Comparison of ENCODE assay signal across 26 mouse cellular contexts in the genomic region with DNA sequence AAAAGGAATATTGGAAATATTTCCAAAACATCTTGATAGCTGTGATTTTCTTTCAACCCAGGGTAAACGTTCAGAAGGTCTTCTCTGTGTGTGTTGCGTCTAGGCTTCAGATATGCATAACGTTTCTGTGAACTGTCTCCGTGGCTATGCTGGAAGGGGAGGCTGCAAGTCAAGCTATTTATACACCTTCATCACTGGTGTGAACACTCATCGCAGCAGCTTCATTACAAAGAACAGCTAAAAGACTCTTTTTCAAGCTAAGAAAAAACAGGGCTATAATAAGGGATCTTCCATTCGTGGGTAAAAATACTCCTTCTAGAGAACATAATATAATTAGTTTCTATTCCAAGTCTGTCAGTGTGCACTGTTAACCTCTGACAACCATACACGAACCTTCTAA. TPM values are rescaled to one million over a fixed set of nuclear protein-coding genes. Genes with fewer than 3 reads are reported as not detected.
"Had no signal": no experiment of that assay in that cellular context is flagged by ENCODE, and none has a peak within 500 bp of the region (broad histone marks: within the 10 kb centered on the region; RNA-seq: fewer than 3 reads in every experiment).

No protein-coding gene starts in this region.

- H3K9me3 ChIP-seq: heart, embryonic 10.5 days; heart, embryonic 15.5 days; hindbrain, embryonic 13.5 days; hindbrain, embryonic 15.5 days; limb, embryonic 10.5 days; limb, embryonic 12.5 days; liver, embryonic 13.5 days; liver, embryonic 15.5 days had no signal

- H3K4me2 ChIP-seq: heart, embryonic 15.5 days; hindbrain, embryonic 13.5 days; hindbrain, embryonic 15.5 days; limb, embryonic 12.5 days; liver, embryonic 11.5 days; liver, embryonic 13.5 days; liver, embryonic 15.5 days had no signal

- ATAC-seq: forebrain, postnatal 0 days; hindbrain, postnatal 0 days; intestine, embryonic 16.5 days had no signal

- H3K4me3 ChIP-seq: heart, embryonic 10.5 days; heart, embryonic 15.5 days; hindbrain, embryonic 13.5 days; hindbrain, embryonic 15.5 days; layer of hippocampus, adult 2 months; left cerebral cortex, adult 2 months; limb, embryonic 10.5 days; limb, embryonic 12.5 days; liver, embryonic 13.5 days; liver, embryonic 15.5 days had no signal

- H3K36me3 ChIP-seq: heart, embryonic 10.5 days; heart, embryonic 15.5 days; hindbrain, embryonic 15.5 days; limb, embryonic 10.5 days; limb, embryonic 12.5 days; liver, embryonic 13.5 days; liver, embryonic 15.5 days had no signal

- H3K4me1 ChIP-seq: heart, embryonic 10.5 days; limb, embryonic 12.5 days; liver, embryonic 13.5 days; liver, embryonic 15.5 days had no signal

- H3K27me3 ChIP-seq: heart, embryonic 15.5 days; hindbrain, embryonic 13.5 days; hindbrain, embryonic 15.5 days; limb, embryonic 12.5 days; liver, embryonic 13.5 days; liver, embryonic 15.5 days had no signal

- H3K27ac ChIP-seq: heart, embryonic 10.5 days; heart, embryonic 15.5 days; hindbrain, embryonic 13.5 days; hindbrain, embryonic 15.5 days; hindbrain, postnatal 0 days; layer of hippocampus, adult 2 months; left cerebral cortex, adult 2 months; limb, embryonic 10.5 days; limb, embryonic 12.5 days; liver, embryonic 13.5 days; liver, embryonic 15.5 days had no signal

- H3K9ac ChIP-seq: forebrain, postnatal 0 days; heart, embryonic 15.5 days; hindbrain, embryonic 13.5 days; hindbrain, embryonic 15.5 days; limb, embryonic 12.5 days; liver, embryonic 13.5 days; liver, embryonic 15.5 days had no signal

- DNase-seq: forebrain, postnatal 0 days; gastrocnemius, postnatal 14 days; gastrocnemius, postnatal 36 days; heart, adult 18-20 months; heart, postnatal 14 days; heart, postnatal 36 days; kidney, adult 11 months; kidney, adult 8-10 months; kidney, postnatal 10 days; kidney, postnatal 25 days; kidney, postnatal 4 days; liver; liver, embryonic 13.5 days had no signal

RNA-seq across cellular contexts. Expression of a gene that starts 33.8 kb away (rescaled TPM):
- total RNA-seq: gastrocnemius, adult 18-20 months had no signal
